Mouse (Mus musculus) lung, embryonic 14.5 days (tissue): ENCODE data around the gene Eng. TPM values are rescaled to one million over a fixed set of nuclear protein-coding genes. Genes with fewer than 3 reads are reported as not detected.

ENCODE experiments used
- ATAC-seq: fragments of 200-750 bp; cut with Nextera tagmentation; 2 replicates; pipeline ENCODE4 v1.8.0; 2017; ENCODE audit warnings: mild to moderate bottlenecking, moderate TSS enrichment, moderate library complexity; ENCODE audit not compliant: insufficient read depth
- DNase-seq: peaks from one replicate; pipeline ENCODE4 v3.0.0-alpha.2; 2015
- H3K27ac ChIP-seq: fragments of 300-500 bp; sonication (generic); 2 replicates; pipeline ENCODE4 v1.5.1; 2014; ENCODE audit warnings: low read depth, mild to moderate bottlenecking, moderate library complexity
- H3K27me3 ChIP-seq: fragments of 300-500 bp; sonication (generic); 2 replicates; pipeline ENCODE4 v1.6.1; 2014; ENCODE audit warnings: low read length, control low read depth; ENCODE audit not compliant: insufficient read depth
- H3K36me3 ChIP-seq: fragments of 300-500 bp; sonication (generic); 2 replicates; pipeline ENCODE4 v1.6.1; 2014; ENCODE audit warnings: control low read depth; ENCODE audit not compliant: insufficient read depth
- H3K4me1 ChIP-seq: fragments of 300-500 bp; sonication (generic); 2 replicates; pipeline ENCODE4 v1.6.1; 2014; ENCODE audit warnings: antibody characterized with exemption, control low read depth; ENCODE audit not compliant: insufficient read depth
- H3K4me2 ChIP-seq: fragments of 300-500 bp; sonication (generic); 2 replicates; pipeline ENCODE4 v1.6.1; 2014; ENCODE audit warnings: mild to moderate bottlenecking
- H3K4me3 ChIP-seq: fragments of 300-500 bp; sonication (generic); 2 replicates; pipeline ENCODE4 v1.5.1; 2014; ENCODE audit warnings: low read depth, low read length
- H3K9ac ChIP-seq: fragments of 300-500 bp; sonication (generic); 2 replicates; pipeline ENCODE4 v1.6.1; 2014
- H3K9me3 ChIP-seq: fragments of 300-500 bp; sonication (generic); 2 replicates; pipeline ENCODE4 v1.6.1; 2016; ENCODE audit warnings: low read depth, low read length, control low read depth
- CTCF ChIP-seq: IDR thresholded peaks from 2 replicates; pipeline ENCODE4 v1.5.1; 2016; ENCODE audit warnings: antibody characterized with exemption, low read depth
- WGBS: fragments of 180-500 bp; shearing (Covaris S2); extraction: QIAGEN DNeasy Blood & Tissue Kit; methylation state at CpG from one replicate; pipeline ENCODE4 v1.1.7; 2014; 5-methylcytosine and 5-hydroxymethylcytosine counted together
- polyA plus RNA-seq: library from polyadenylated mRNA; unstranded; fragments of >200 nt; fragmentation: Nextera tagmentation; extraction: Ambion mirVana; gene quantifications from 2 replicates; pipeline ENCODE4 v1.2.1, GENCODE M21; 2014

Eng gene
- polyA plus RNA-seq, 1 experiment from 2014 or later: 98.5 TPM

GRCm38 (mm10) chr2:32644799-32645475 is 1.5 kb upstream of the Eng start:
- H3K36me3 ChIP-seq: no peaks in the 10 kb centered on the region
- H3K4me3 ChIP-seq: no peak overlapping the region
- TF ChIP-seq CTCF: no peak
- peaks cover 6% of the 10 kb centered on the region; the same call in 1 of the 2 replicates for H3K4me1 ChIP-seq
- no peak overlapping the region for H3K9ac ChIP-seq
- H3K4me2 ChIP-seq: no peak overlapping the region
- no peaks in the 10 kb centered on the region for H3K27me3 ChIP-seq
- WGBS: 73% methylated on average over 8 of the region's 8 CpGs
- ATAC-seq: no peak
- H3K27ac ChIP-seq: peak overlapping the region; percentile 30
- DNase-seq: no peak
- H3K9me3 ChIP-seq: no peaks in the 10 kb centered on the region

- no peak for DNase-seq
- WGBS: 58% methylated on average over 3 of the region's 3 CpGs
- no peak overlapping the region for H3K4me3 ChIP-seq
- no peaks in the 10 kb centered on the region for H3K27me3 ChIP-seq
- 0 out of 2 replicates have a peak, but pooled peaks cover under 1% of the 10 kb centered on the region for H3K36me3 ChIP-seq
- H3K27ac ChIP-seq: peak overlapping the region; percentile 86
- H3K9ac ChIP-seq: no peak overlapping the region
- TF ChIP-seq CTCF: no peak
- H3K4me1 ChIP-seq: peaks cover 6% of the 10 kb centered on the region; the same call in 1 of the 2 replicates
- no peak for ATAC-seq
- no peaks in the 10 kb centered on the region for H3K9me3 ChIP-seq
- no peak overlapping the region for H3K4me2 ChIP-seq
Observed at GRCm38 (mm10) chr2:32645647-32646046, 748 bp upstream of the Eng start.

DNA sequence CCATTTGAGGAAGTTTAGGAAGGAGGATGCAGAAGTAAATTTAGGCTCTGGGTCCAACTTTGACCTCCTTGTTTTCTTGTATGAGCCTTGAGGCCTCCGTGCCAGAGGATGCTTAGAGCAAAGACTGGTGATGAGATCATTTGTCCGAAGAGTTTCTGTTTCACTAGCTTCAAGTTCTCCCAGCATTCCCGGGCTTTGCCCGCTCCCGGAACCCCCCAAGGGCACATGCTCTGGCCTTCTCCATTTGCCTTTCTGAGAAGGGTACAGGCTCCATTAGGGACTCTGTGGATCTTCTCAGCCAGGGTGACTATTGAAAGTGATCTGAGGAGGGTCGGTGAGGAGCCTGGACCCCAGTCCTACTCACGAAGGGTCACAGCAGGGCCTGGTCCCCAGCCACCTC is 971 bp downstream of the Eng start:
- TF ChIP-seq CTCF: no peak
- H3K4me1 ChIP-seq: peaks cover 6% of the 10 kb centered on the region; the same call in 1 of the 2 replicates
- DNase-seq (no peak), ATAC-seq (no peak)
- H3K36me3 ChIP-seq: 0 out of 2 replicates have a peak, but pooled peaks cover 5% of the 10 kb centered on the region
- WGBS: 67% methylated on average over 7 of the region's 7 CpGs
- no peaks in the 10 kb centered on the region for H3K27me3 ChIP-seq
- H3K4me3 ChIP-seq: peak overlapping the region; percentile 49
- H3K9me3 ChIP-seq: no peaks in the 10 kb centered on the region
- H3K4me2 ChIP-seq: peak overlapping the region; percentile 56
- peak overlapping the region; percentile 86; the same call in 1 of the 2 replicates for H3K27ac ChIP-seq
- H3K9ac ChIP-seq: peak overlapping the region; percentile 67

GRCm38 (mm10) chr2:32653764-32654163 is 7.4 kb downstream of the Eng start:
- H3K4me2 ChIP-seq: peak overlapping the region; percentile 12; the same call in 1 of the 2 replicates
- peak overlapping the region; percentile 21; the same call in 1 of the 2 replicates for H3K27ac ChIP-seq
- no peak for TF ChIP-seq CTCF
- ATAC-seq: no peak
- no peak overlapping the region for H3K9ac ChIP-seq
- no peaks in the 10 kb centered on the region for H3K27me3 ChIP-seq
- peak; percentile 51 for DNase-seq
- WGBS: 20% methylated on average over 7 of the region's 7 CpGs
- no peak overlapping the region for H3K4me3 ChIP-seq
- peaks cover 22% of the 10 kb centered on the region; the same call in 1 of the 2 replicates for H3K4me1 ChIP-seq
- peaks cover 20% of the 10 kb centered on the region; the same call in 1 of the 2 replicates for H3K36me3 ChIP-seq
- no peaks in the 10 kb centered on the region for H3K9me3 ChIP-seq

GRCm38 (mm10) chr2:32654743-32655393 is 8.5 kb downstream of the Eng start:
- TF ChIP-seq CTCF: no peak

GRCm38 (mm10) chr2:32655394-32655744 is 9.0 kb downstream of the Eng start:
- H3K36me3 ChIP-seq: peaks cover 24% of the 10 kb centered on the region; the same call in 1 of the 2 replicates
- WGBS: 77% methylated on average over 3 of the region's 3 CpGs
- H3K9ac ChIP-seq: no peak overlapping the region
- DNase-seq (no peak), ATAC-seq (no peak; the same call in 1 of the 2 replicates)
- H3K4me2 ChIP-seq: no peak overlapping the region
- H3K27ac ChIP-seq: peak overlapping the region; percentile 80
- no peaks in the 10 kb centered on the region for H3K9me3 ChIP-seq
- TF ChIP-seq CTCF: no peak
- no peak overlapping the region for H3K4me3 ChIP-seq
- H3K4me1 ChIP-seq: peaks cover 22% of the 10 kb centered on the region; the same call in 1 of the 2 replicates
- H3K27me3 ChIP-seq: no peaks in the 10 kb centered on the region

More at GRCm38 (mm10) chr2:32654743-32655393, 8.5 kb downstream of the Eng start:
- Histone ChIP-seq H3K4me1 (peaks cover 22% of the 10 kb centered on the region; the same call in 1 of the 2 replicates), H3K4me3 (no peak overlapping the region), H3K4me2 (peak overlapping the region; percentile 2), H3K9ac (no peak overlapping the region), H3K27ac (peak overlapping the region; percentile 80), H3K36me3 (peaks cover 24% of the 10 kb centered on the region; the same call in 1 of the 2 replicates), H3K27me3 (no peaks in the 10 kb centered on the region), H3K9me3 (no peaks in the 10 kb centered on the region)
- peak; percentile 28; the same call in 1 of the 2 replicates for ATAC-seq
- WGBS: 40% methylated on average over 14 of the region's 14 CpGs
- DNase-seq: peak; percentile 26

GRCm38 (mm10) chr2:32655826-32656225 is 9.4 kb downstream of the Eng start:
- Histone ChIP-seq H3K27me3 (no peaks in the 10 kb centered on the region), H3K4me2 (no peak overlapping the region), H3K9me3 (no peaks in the 10 kb centered on the region), H3K4me3 (no peak overlapping the region), H3K9ac (no peak overlapping the region), H3K36me3 (peaks cover 21% of the 10 kb centered on the region), H3K27ac (peak overlapping the region; percentile 80), H3K4me1 (peaks cover 22% of the 10 kb centered on the region; the same call in 1 of the 2 replicates)
- peak; percentile 75 for ATAC-seq
- no peak for TF ChIP-seq CTCF
- 26% methylated on average over 12 of the region's 12 CpGs for WGBS
- peak; percentile 66 for DNase-seq
